Mouse (Mus musculus): ENCODE results near the gene Gm43951.

DNA sequence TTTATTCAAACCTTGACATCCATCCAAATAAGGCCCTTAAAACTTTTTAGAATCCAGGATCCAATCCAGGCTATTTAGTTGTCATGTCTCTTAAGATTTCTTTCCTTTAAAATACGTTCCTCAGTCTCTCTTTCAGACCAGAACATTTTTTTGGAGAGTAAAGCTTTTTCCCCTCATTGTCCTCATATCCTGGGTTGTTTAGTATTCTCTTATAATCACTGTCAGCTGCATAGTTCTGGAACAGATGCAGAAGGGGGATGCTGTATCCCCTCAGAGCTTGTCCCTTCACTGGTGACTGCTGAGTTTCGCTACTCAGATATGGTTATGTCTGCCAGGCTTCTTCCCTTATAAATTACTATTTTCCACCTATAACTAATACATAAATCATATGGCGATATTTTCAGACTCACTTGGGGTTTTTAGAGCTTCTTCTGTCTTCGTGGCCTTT is 50.6 kb downstream of the Gm43951 start:
- no peak for TF ChIP-seq POLR2A (IDR thresholded peaks at IDR 0.05; ENCODE audit: insufficient read depth, low read depth, low read length)
- no peak for TF ChIP-seq CTCF (IDR thresholded peaks at IDR 0.05; ENCODE audit: insufficient read depth, low read depth, low read length)
